Mouse (Mus musculus) embryonic facial prominence, embryonic 15.5 days (tissue): ENCODE results near the gene Rtel1. TPM values are rescaled to one million over a fixed set of nuclear protein-coding genes. Genes with fewer than 3 reads are reported as not detected.
"Not testable (repeated sequence)": the region's sequence is repeated elsewhere in the genome, so short reads cannot be mapped to it uniquely, and the experiment has no call there.

Experiments
- ATAC-seq: fragments of 200-750 bp; cut with Nextera tagmentation; 2 replicates; pipeline ENCODE4 v1.8.0; 2017; ENCODE audit warnings: low read depth, moderate TSS enrichment; ENCODE audit not compliant: insufficient number of reproducible peaks, low FRiP score, low TSS enrichment
- H3K27ac ChIP-seq: fragments of 300-500 bp; sonication (generic); replicated peaks from 2 replicates; pipeline ENCODE4 v1.5.1; 2015; ENCODE audit warnings: mild to moderate bottlenecking, inconsistent platforms
- H3K27me3 ChIP-seq: fragments of 300-500 bp; sonication (generic); 2 replicates; pipeline ENCODE4 v1.6.1; 2015; ENCODE audit warnings: inconsistent platforms
- H3K36me3 ChIP-seq: fragments of 300-500 bp; sonication (generic); 2 replicates; pipeline ENCODE4 v1.6.1; 2015; ENCODE audit warnings: mild to moderate bottlenecking, inconsistent platforms
- H3K4me1 ChIP-seq: fragments of 300-500 bp; sonication (generic); 2 replicates; pipeline ENCODE4 v1.6.1; 2015; ENCODE audit warnings: inconsistent platforms
- H3K4me2 ChIP-seq: fragments of 300-500 bp; sonication (generic); replicated peaks from 2 replicates; pipeline ENCODE4 v1.6.1; 2015; ENCODE audit warnings: mild to moderate bottlenecking, inconsistent platforms
- H3K4me3 ChIP-seq: fragments of 300-500 bp; sonication (generic); replicated peaks from 2 replicates; pipeline ENCODE4 v1.5.1; 2015; ENCODE audit warnings: mild to moderate bottlenecking, inconsistent platforms
- H3K9ac ChIP-seq: fragments of 300-500 bp; sonication (generic); 2 replicates; pipeline ENCODE4 v1.6.1; 2015; ENCODE audit warnings: inconsistent platforms
- H3K9me3 ChIP-seq: fragments of 300-500 bp; sonication (generic); replicated peaks from 2 replicates; pipeline ENCODE4 v1.6.1; 2016; ENCODE audit warnings: inconsistent platforms
- WGBS: fragments of 180-500 bp; shearing (Covaris S2); methylation state at CpG from one replicate; pipeline ENCODE4 v1.1.7; 2015; 5-methylcytosine and 5-hydroxymethylcytosine counted together
- polyA plus RNA-seq: library from polyadenylated mRNA; unstranded; fragments of >200 nt; fragmentation: Nextera tagmentation; extraction: Ambion mirVana; gene quantifications from 2 replicates; pipeline ENCODE4 v1.2.1, GENCODE M21; 2015

The Rtel1 gene
- polyA plus RNA-seq, result 35.5 and 40.8 TPM in 2 replicates

GRCm38 (mm10) chr2:181319248-181320102, at the start of gene Rtel1:
TSS of gene Rtel1 (plus strand) at chr2:181319739.
- no peaks in the 10 kb centered on the region for H3K9me3 ChIP-seq
- H3K27me3 ChIP-seq, result peaks cover 24% of the 10 kb centered on the region
- peaks cover 24% of the 10 kb centered on the region for H3K36me3 ChIP-seq
- 6% methylated on average over 40 of the region's 40 CpGs for WGBS
- H3K4me3 ChIP-seq, result peak within 1 kb of the TSS; percentile 73
- H3K4me2 ChIP-seq, result peak within 1 kb of the TSS; percentile 72
- peak within 1 kb of the TSS; percentile 71 for H3K27ac ChIP-seq
- ATAC-seq, result peak; percentile 82; the same call in 1 of the 2 replicates
- H3K9ac ChIP-seq, result peak within 1 kb of the TSS; percentile 47
- H3K4me1 ChIP-seq, result peaks cover 11% of the 10 kb centered on the region

GRCm38 (mm10) chr2:181272092-181272491, 47.4 kb upstream of the Rtel1 start:
- Histone ChIP-seq H3K27ac (no peak overlapping the region), H3K9ac (no peak overlapping the region), H3K4me1 (no peaks in the 10 kb centered on the region), H3K36me3 (peaks cover 52% of the 10 kb centered on the region), H3K4me2 (no peak overlapping the region), H3K4me3 (no peak overlapping the region), H3K27me3 (no peaks in the 10 kb centered on the region), H3K9me3 (no peaks in the 10 kb centered on the region)
- WGBS, result 85% methylated on average over 2 of the region's 2 CpGs
- ATAC-seq, result no peak

GRCm38 (mm10) chr2:181273829-181274228, 45.7 kb upstream of the Rtel1 start:
- Histone ChIP-seq H3K4me2 (no peak overlapping the region), H3K36me3 (peaks cover 65% of the 10 kb centered on the region), H3K4me1 (no peaks in the 10 kb centered on the region), H3K9me3 (no peaks in the 10 kb centered on the region), H3K9ac (no peak overlapping the region), H3K27me3 (no peaks in the 10 kb centered on the region), H3K27ac (no peak overlapping the region), H3K4me3 (no peak overlapping the region)
- no peak for ATAC-seq
- WGBS, result 93% methylated on average over 2 of the region's 2 CpGs

GRCm38 (mm10) chr2:181274639-181275038, 44.9 kb upstream of the Rtel1 start:
- no peak overlapping the region for H3K4me2 ChIP-seq
- 86% methylated on average over 4 of the region's 4 CpGs for WGBS
- H3K4me1 ChIP-seq, result no peaks in the 10 kb centered on the region
- ATAC-seq, result no peak
- H3K27me3 ChIP-seq, result no peaks in the 10 kb centered on the region
- no peak overlapping the region for H3K4me3 ChIP-seq
- no peak overlapping the region for H3K27ac ChIP-seq
- H3K36me3 ChIP-seq, result peaks cover 61% of the 10 kb centered on the region
- H3K9me3 ChIP-seq, result no peaks in the 10 kb centered on the region
- no peak overlapping the region for H3K9ac ChIP-seq

- H3K27me3 ChIP-seq, result no peaks in the 10 kb centered on the region
Observed at GRCm38 (mm10) chr2:181276766-181277165, 42.8 kb upstream of the Rtel1 start.

GRCm38 (mm10) chr2:181277866-181278265, 41.7 kb upstream of the Rtel1 start:
- Histone ChIP-seq H3K4me3 (no peak overlapping the region), H3K9me3 (no peaks in the 10 kb centered on the region), H3K27ac (no peak overlapping the region), H3K4me1 (no peaks in the 10 kb centered on the region), H3K27me3 (no peaks in the 10 kb centered on the region), H3K9ac (no peak overlapping the region), H3K36me3 (peaks cover 43% of the 10 kb centered on the region), H3K4me2 (no peak overlapping the region)
- WGBS, result 75% methylated on average over 3 of the region's 3 CpGs
- no peak for ATAC-seq

More at GRCm38 (mm10) chr2:181276766-181277165, 42.8 kb upstream of the Rtel1 start:
- Histone ChIP-seq H3K9me3 (no peaks in the 10 kb centered on the region), H3K9ac (no peak overlapping the region), H3K4me2 (no peak overlapping the region), H3K27ac (no peak overlapping the region), H3K4me1 (no peaks in the 10 kb centered on the region), H3K36me3 (peaks cover 46% of the 10 kb centered on the region), H3K4me3 (no peak overlapping the region)
- WGBS, result 75% methylated on average over 1 of the region's 1 CpGs
- ATAC-seq, result no peak

GRCm38 (mm10) chr2:181279968-181280367, 39.6 kb upstream of the Rtel1 start:
- H3K4me2 ChIP-seq, result no peak overlapping the region
- no peak overlapping the region for H3K4me3 ChIP-seq
- no peak overlapping the region for H3K9ac ChIP-seq
- WGBS, result 56% methylated on average over 1 of the region's 1 CpGs
- no peak overlapping the region for H3K27ac ChIP-seq
- H3K27me3 ChIP-seq, result no peaks in the 10 kb centered on the region
- ATAC-seq, result no peak
- H3K9me3 ChIP-seq, result no peaks in the 10 kb centered on the region
- H3K36me3 ChIP-seq, result peaks cover 47% of the 10 kb centered on the region
- no peaks in the 10 kb centered on the region for H3K4me1 ChIP-seq

GRCm38 (mm10) chr2:181286629-181287337, 32.8 kb upstream of the Rtel1 start:
- no peak for ATAC-seq
- no peaks in the 10 kb centered on the region for H3K27me3 ChIP-seq
- WGBS, result 48% methylated on average over 6 of the region's 6 CpGs
- peaks cover 14% of the 10 kb centered on the region for H3K4me1 ChIP-seq
- H3K9me3 ChIP-seq, result no peaks in the 10 kb centered on the region
- H3K9ac ChIP-seq, result peak overlapping the region; percentile 69
- peak overlapping the region; percentile 69 for H3K4me3 ChIP-seq
- H3K4me2 ChIP-seq, result peak overlapping the region; percentile 58
- peaks cover 9% of the 10 kb centered on the region for H3K36me3 ChIP-seq
- H3K27ac ChIP-seq, result peak overlapping the region; percentile 95

- Histone ChIP-seq H3K4me1 (peaks cover 14% of the 10 kb centered on the region), H3K27me3 (no peaks in the 10 kb centered on the region), H3K27ac (peak overlapping the region; percentile 95), H3K4me2 (peak overlapping the region; percentile 58), H3K9me3 (no peaks in the 10 kb centered on the region), H3K4me3 (peak overlapping the region; percentile 69), H3K36me3 (peaks cover 9% of the 10 kb centered on the region), H3K9ac (peak overlapping the region; percentile 69)
- ATAC-seq, result peak; percentile 91
- WGBS, result 0% methylated on average over 39 of the region's 71 CpGs
Observed at GRCm38 (mm10) chr2:181287338-181287957, 32.1 kb upstream of the Rtel1 start.

- Histone ChIP-seq H3K27ac (peak within 1 kb of the TSS; percentile 95), H3K9ac (peak within 1 kb of the TSS; percentile 69), H3K4me2 (peak within 1 kb of the TSS; percentile 58), H3K4me3 (peak within 1 kb of the TSS; percentile 69), H3K4me1 (peaks cover 14% of the 10 kb centered on the region)
- H3K9me3 ChIP-seq, H3K27me3 ChIP-seq, H3K36me3 ChIP-seq: not testable (repeated sequence)
- under 1% methylated on average over 37 of the region's 38 CpGs for WGBS
- peak; percentile 97 for ATAC-seq
Observed at GRCm38 (mm10) chr2:181287958-181288350, 31.6 kb upstream of the Rtel1 start, which contains the start of gene Gmeb2. TSS of gene Gmeb2 (minus strand) at chr2:181288035.

GRCm38 (mm10) chr2:181288691-181289090, 30.8 kb upstream of the Rtel1 start:
- Histone ChIP-seq H3K27me3 (no peaks in the 10 kb centered on the region), H3K9ac (0 out of 2 replicates have a peak overlapping the region, but pooled peaks have one; percentile 47), H3K27ac (peak overlapping the region; percentile 83), H3K4me1 (peaks cover 14% of the 10 kb centered on the region), H3K4me3 (peak overlapping the region; percentile 69), H3K4me2 (peak overlapping the region; percentile 55), H3K9me3 (no peaks in the 10 kb centered on the region), H3K36me3 (peaks cover 3% of the 10 kb centered on the region; the same call in 1 of the 2 replicates)
- ATAC-seq, result no peak
- WGBS, result 72% methylated on average over 3 of the region's 3 CpGs
